Mouse (Mus musculus) adrenal gland, postnatal 4 days (tissue): ENCODE data around the gene Bicral. TPM values are rescaled to one million over a fixed set of nuclear protein-coding genes. Genes with fewer than 3 reads are reported as not detected.

Source experiments
- DNase-seq, 2 experiments: peaks; one replicate each; pipeline ENCODE4 v3.0.0; 2021 to 2022; ENCODE audit warnings: low spot score in 2 of 2, mixed read lengths in 2 of 2
- total RNA-seq, 2 experiments: library from RNA; stranded (reverse); gene quantifications; 2 replicates each; pipeline ENCODE4 v1.2.3; 2021

Gene Bicral
- total RNA-seq, 2 experiments from 2014 or later: 21.6 to 24.8 TPM

- no peak for DNase-seq
Measured at GRCm38 (mm10) chr17:46845262-46845661, 13.0 kb downstream of the Bicral start.

- DNase-seq: no peak
Measured at GRCm38 (mm10) chr17:46844811-46845210, 13.5 kb downstream of the Bicral start.

GRCm38 (mm10) chr17:46843716-46844115 is 14.6 kb downstream of the Bicral start:
- no peak for DNase-seq

DNA sequence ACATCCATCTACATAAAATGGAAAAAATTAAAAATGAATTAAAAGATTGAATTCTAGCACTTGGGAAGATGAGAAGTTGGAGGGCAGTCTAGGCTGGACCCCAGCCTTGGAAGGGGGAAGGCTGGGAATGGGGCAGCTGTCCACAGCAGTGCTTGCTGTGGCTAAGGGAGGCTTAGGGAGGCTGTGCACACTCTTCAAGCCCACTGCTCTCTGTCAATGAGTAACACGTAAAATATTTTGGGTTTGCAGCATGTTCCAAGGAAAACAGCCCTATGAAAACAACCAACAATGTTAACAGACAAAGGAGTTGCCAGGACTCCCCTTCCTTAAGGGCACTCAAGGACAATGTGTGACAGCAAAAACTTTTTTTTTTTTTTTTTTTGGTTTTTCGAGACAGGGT is 15.3 kb downstream of the Bicral start:
- no peak for DNase-seq

DNA sequence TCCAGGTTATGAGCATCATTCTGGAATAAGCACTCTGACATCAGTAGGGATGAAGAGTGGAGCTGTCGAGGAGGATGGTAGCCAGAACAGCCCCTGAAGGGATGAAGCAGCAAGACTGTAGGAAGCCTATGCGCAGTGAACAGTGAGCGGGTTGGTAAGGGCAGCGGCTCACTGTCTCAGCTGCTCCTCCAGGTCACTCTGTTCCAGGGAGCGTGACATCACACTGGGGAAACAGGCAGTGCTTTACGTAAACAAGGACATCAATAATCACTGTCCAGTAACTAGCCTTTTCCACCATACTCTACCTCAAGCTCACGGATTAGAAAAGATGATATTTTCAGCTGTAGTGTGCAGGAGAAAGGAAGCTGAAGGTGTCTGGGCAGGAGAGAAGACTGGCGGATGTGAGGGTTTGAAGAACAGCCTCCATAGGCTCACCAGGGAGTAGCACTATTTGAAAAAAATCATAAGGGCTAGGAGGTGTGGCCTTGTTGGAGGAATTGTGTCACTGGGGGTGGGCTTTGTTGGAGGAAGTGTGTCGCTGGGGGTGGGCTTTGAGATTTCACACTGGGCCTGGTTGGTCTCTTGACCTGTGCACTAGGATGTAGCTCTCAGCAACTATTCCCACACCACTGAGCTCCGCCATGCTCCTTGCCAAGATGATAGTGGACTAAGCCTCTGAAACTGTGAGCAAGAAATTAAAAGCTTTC is 17.8 kb downstream of the Bicral start:
- DNase-seq: no peak

DNA sequence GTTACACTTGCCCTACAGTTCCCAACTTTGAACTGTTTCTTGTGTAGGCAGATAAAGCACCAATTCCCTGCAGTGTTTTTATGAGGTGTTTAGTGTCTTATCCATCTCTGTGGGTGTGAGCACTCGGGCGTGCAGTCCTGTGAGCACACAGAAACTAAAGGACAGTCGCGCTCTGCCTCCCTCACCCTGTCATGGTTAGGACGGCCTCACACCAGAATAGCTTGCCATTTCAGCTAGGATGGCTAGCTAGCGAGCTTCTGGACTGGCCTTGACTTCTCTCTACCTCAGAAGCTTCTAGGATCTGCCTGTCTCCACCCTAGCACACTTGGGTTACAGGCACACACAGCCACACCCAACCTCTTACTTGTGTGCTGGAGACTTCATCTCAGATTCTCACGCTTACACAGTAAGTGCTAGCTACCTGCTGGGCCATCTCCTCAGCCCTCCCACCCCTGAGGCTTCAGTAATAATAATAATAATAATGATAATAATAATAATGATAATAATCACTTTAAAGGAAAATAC is 19.8 kb downstream of the Bicral start:
- no peak for DNase-seq

DNA sequence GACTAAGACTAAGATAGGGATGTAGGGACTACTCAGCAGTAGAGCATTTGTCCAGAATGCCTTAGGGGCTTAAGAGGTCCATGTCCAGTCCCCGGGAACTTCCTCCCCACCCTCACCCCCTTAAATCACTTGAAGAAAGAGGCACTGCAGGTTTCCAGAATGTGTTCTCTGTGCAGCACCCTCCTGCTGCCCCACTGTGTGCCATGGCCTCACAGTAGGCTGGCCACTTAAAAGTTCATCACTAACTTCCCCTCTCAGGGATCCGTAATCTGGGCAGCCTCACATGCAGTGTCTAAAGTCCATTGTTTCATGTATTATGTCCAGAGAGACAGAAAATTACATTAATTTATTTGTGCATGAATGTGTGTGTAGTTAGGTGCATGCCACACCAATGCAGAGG is 20.4 kb downstream of the Bicral start:
- DNase-seq: no peak

DNA sequence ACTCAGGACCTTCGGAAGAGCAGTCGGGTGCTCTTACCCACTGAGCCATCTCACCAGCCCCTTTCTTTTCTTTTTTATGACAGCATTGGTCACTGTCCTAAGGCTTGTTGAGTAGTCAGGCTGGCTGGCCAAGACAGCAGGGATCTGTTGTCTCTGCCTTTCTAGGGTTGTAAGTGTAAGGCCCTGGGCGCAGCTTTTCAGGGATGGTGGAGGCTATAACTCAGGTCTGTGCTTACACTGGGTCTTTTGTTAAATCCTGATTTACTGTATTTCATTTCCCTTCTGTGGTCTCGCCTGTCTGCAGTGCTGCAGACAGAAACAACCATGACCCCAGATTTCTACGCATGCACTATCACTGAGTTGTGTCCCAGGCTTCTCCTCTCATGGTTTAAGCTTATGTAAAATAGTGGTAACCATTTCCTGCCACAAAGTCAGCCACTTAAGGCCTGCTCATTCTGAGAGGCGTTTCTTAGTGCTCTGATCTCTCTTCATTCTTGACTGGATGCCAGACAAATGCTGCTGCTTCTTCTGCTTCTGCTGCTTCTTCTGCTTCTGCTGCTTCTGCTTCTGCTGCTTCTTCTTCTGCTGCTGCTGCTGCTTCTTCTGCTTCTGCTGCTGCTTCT is 23.1 kb downstream of the Bicral start:
- no peak for DNase-seq

DNA sequence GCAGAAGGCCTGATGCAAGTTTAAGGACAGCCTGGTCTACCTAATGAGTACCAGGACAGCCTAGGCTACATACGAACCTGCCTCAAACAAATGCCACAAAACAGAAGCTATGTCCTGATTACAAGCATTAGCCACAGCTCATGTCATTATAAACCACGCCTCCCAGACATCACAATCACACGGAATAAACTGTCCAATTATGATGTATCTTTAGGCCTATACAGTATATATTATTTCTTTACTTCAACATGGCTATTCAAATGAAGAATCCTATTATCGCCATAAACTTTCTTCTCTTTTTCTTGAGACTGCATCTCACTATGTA is 25.3 kb downstream of the Bicral start:
- DNase-seq: no peak

DNA sequence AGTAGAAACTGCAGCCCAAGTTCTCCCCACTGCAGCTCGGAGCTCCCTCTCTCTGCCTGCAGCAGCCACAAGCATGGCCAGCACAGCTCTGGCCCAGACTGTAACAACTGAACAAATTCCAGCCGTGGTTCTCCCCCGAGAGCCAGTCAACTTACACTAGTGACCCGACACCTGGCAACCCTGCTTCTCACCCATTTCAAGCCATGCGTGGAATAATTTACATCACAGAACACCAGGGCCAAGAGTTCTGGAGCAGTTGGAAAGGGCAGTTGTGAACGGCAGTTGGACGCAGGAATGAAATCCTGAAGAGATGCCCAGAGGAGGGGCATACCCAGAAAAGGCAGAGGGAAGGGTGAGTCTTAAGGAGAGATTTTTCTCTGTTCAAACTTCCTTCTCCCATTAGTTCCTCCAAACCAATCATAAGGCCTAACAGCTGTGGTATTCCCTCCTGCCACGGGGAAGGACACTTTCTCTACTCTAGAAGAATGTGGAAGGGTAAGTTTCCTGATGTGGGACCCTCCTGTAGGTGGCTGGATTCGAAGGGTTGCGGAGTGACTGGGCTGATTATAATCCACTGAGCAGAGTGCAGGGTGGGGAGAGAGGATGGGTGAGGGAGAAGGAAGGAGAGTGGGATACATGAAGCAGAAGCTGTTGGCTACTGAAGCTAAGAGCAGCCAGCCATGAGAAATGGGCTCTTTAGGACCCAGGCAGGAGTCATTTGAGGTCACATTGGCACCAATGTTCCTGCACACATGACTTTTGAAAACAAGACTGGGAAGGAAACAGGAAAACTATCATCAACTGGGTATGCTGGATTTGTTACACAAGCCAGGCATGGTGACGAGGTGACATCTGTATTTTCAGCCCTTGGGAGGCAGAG is 25.9 kb downstream of the Bicral start:
- no peak for DNase-seq

- DNase-seq: no peak
Measured at GRCm38 (mm10) chr17:46829856-46830535, 28.3 kb downstream of the Bicral start.

DNA sequence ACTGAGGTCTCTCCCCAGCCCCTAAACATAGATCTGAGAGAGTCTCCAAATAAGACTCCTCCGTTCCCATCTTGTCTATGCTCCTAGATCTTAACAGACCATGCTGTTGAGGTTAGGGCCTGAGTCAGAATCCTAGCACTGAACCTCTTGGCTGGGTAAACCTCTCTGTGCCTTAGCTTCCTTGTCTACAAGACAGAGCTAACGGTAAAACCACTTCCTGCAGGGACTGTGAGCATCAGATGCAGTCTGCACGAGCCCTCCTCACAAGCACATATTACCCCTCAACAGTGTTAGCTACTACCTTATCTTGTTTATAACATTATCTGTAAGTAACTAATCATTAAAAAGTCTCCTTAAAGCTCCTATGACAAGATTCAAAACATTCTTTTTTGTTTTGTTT is 29.3 kb downstream of the Bicral start:
- DNase-seq: no peak

DNA sequence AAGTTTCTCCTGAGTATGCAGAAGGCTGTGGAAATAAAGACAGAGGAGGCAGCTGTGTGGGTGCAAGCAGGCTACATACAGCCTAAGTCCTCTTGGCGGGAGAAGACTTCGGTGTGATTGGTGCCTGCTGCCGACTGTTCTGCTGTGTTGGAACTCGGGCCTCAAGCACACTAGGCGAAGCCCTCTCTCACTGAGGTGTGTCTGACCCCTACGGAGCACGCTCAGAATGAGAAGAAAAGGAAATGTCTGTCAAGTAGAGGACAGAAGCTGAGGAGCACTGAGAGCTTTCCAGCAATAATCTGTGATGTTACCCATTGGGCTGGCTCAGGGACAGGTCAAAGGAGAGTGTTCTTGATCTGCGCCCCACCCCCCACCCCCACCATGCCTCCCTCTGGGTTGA is 35.2 kb downstream of the Bicral start:
- DNase-seq: no peak

GRCm38 (mm10) chr17:46820628-46821027 is 37.7 kb downstream of the Bicral start:
- no peak for DNase-seq

DNA sequence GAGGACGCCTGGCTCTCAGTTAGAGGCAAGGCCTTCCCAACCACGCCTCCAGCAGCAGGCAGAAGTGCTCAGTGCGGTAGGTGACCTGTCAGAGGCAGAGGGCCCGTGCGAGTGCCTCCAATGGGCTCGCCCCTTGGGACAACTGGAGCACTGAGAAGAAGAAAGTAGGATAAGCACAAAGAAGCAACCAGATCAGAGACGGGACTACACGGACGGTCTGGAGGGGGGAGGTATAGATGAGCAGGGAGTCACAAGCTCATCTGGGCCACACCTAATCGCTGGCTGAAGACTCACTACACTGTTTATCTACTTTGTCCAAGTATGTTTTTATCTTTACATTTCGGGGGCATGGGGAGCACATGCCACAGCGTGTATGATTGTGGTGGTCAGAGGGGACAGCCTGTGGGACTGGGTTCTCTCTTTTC is 40.5 kb downstream of the Bicral start:
- DNase-seq: no peak

DNA sequence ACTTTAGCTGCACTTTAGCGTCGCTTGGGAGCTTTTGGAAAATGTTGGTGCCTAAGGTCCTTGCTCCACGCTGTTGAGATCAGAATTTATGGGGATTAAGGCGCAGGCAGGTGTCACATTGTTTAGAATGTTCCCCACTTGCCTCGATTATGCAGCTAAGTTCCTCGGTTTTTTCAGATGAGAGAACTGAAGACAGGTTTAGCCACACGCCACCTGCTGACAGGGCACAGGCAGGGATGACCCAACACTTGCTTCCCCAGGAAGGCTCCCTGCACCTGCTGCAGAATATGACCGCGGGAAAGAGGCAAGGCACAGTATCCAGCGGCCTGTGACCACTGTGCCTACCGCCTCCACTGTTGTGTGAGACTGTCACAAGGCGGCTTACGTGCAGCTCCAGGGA is 42.0 kb downstream of the Bicral start:
- DNase-seq: no peak

DNA sequence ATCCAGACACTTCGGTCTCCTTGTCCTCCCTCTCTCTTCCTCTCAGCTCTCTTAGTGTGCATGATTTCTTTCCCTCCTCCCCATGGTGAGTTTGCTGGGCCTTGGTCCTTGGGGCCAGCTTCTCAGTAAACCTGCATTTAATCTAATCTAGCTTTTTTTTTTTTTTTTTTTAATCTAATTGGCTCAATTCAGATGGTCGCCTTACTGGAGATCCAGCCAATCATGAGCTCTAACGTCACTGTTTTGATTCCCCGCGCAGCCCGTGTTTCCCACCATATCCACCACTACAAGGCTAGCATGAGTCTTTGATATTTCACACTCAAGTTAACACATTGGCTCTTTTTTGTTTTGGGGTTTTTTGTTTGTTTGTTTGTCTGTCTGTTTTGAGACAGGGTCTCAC is 43.8 kb downstream of the Bicral start:
- DNase-seq: no peak

DNA sequence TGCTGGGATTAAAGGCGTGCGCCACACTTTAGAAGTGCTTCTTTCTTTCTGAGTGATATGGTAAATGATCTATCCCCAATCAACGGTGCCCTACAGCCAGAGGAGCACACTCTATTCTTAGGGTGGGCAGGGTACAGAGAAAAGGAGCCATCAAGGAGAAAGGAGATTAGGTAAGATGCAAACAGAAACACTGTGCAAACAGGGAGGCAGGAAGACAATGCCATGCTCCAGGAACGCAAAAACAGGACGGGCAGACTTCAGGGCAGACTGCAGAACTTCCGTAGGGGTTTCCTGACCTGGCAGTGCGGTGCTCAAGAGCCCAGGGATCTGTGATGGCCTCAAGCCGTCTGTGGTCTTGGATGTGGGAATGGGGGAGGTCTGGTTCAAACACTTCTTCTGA is 44.6 kb downstream of the Bicral start:
- no peak for DNase-seq

- no peak for DNase-seq
Measured at GRCm38 (mm10) chr17:46812442-46812841, 45.8 kb downstream of the Bicral start.

- no peak for DNase-seq
Measured at GRCm38 (mm10) chr17:46810672-46811071, 47.6 kb downstream of the Bicral start.

DNA sequence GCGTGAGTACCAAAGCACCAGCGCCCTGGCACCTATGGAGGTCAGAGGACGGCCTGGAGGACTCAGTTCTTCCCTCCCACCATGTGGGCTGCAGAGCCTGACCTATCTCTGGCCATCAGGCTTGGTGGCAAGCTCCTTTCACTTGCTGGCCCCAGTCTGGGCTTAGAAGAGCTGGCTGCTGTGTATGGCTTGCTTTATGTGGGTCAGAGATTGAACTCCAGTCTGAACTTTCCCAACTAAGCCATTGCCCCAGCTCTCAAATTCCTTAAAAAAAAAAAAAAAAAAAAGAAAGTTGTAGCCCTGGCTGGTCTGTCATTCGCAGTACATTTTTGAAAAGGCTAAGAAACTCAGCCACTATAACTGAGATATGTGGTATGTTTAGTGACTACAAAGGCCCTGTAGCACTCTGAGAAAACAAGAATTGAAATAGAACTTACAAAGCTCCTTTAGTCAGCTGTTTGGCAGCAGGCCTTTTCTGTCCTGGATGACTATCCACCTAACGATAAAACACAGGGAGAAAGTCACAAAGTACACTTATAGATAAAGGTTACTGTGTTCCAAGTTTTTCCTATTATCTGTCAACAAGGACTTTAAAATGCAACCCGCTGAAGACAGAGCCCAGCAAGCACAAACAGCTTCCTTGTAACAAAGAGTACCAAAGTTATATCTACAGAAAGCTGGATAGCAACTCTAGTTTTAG is 49.0 kb downstream of the Bicral start:
- DNase-seq: no peak
